Mouse (Mus musculus) brain, embryonic 14.5 days (tissue): ENCODE results near the gene Ephb1.

Experiments used
- CTCF ChIP-seq: fragments of 200-500 bp; IDR thresholded peaks from 2 replicates; pipeline ENCODE4 v1.5.1; 2012; ENCODE audit warnings: inconsistent platforms, mild to moderate bottlenecking, moderate library complexity, borderline replicate concordance; ENCODE audit not compliant: insufficient read depth, insufficient read length; ENCODE audit errors: extremely low read depth
- POLR2A ChIP-seq: fragments of 200-500 bp; IDR thresholded peaks from 2 replicates; pipeline ENCODE4 v1.6.1; 2012; ENCODE audit warnings: mild to moderate bottlenecking, inconsistent platforms, borderline replicate concordance; ENCODE audit not compliant: poor library complexity, insufficient read depth, insufficient read length, severe bottlenecking; ENCODE audit errors: extremely low read depth

GRCm38 (mm10) chr9:102369141-102369540 is 14.6 kb upstream of the Ephb1 start:
- TF ChIP-seq CTCF (peak; percentile 29; the same call in 1 of the 2 replicates), POLR2A (no peak)
